Mouse (Mus musculus) kidney, postnatal 36 days (tissue): ENCODE data around the gene Hist3h2a.
A peak's percentile ranks its signal among the peaks of the same experiment; 100 is the strongest.

Experiments
- DNase-seq, 2 experiments: peaks; one replicate each; pipeline ENCODE4 v3.0.0; 2021 to 2022; ENCODE audit warnings: mixed read lengths in 2 of 2

Hist3h2a gene

GRCm38 (mm10) chr11:58954420-58955142, at the start of gene Hist3h2a, which contains the start of gene Trim17:
Hist3h2a (plus strand) TSS chr11:58954685.
Trim17 (plus strand) TSS chr11:58954685.
- DNase-seq, result peak; percentile 88 to 97

GRCm38 (mm10) chr11:58904838-58905237, 49.6 kb upstream of the Hist3h2a start:
- peak; percentile 19 to 27 for DNase-seq

DNA sequence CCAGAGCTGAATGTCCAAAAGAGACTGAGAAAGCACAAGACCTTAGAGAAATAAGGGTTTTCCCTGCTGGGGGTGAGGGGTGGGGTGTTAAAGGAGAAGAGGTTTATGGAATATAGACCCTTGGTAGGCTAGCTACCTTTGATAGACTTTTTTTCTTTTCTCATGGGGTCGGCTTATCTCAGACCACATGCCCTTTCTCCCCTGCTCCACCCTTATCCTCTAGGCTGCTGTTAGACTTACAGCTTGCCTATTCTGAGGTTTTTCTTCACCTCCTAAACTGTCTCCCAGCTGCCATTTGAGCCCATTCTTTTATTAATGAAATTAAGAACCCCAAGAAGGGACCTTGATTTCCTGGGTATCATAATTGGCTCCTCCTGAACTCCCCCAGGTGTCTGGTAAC, 40.7 kb upstream of the Hist3h2a start:
- no peak for DNase-seq

DNA sequence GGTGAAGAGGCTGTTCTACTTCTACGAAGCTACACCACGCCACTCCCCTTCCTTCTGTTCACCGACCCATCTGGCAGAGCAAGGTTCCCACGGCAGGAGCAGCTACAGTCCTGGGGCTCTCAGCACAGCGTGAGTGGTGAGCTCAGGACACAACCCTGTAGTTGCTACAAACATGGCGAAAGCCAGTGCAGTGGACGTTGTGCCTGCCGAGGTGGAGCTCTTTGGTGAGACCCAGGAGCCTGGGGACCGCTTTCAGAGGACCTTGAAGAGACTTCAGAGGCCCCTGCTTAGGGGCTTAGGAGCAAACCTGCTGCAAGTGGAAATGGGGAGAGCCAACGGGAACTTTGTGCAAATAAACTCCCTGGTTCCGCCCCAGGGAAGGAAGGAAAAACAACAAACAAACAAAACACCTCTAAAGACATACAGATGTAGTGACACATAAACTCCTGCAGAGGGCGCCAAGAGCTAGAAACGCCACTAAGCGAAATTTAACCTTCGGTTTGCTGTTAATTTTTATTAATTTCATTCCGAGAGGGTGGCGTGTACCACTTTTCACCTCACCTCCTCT, 39.9 kb upstream of the Hist3h2a start:
- DNase-seq, result peak; percentile 35 to 62

DNA sequence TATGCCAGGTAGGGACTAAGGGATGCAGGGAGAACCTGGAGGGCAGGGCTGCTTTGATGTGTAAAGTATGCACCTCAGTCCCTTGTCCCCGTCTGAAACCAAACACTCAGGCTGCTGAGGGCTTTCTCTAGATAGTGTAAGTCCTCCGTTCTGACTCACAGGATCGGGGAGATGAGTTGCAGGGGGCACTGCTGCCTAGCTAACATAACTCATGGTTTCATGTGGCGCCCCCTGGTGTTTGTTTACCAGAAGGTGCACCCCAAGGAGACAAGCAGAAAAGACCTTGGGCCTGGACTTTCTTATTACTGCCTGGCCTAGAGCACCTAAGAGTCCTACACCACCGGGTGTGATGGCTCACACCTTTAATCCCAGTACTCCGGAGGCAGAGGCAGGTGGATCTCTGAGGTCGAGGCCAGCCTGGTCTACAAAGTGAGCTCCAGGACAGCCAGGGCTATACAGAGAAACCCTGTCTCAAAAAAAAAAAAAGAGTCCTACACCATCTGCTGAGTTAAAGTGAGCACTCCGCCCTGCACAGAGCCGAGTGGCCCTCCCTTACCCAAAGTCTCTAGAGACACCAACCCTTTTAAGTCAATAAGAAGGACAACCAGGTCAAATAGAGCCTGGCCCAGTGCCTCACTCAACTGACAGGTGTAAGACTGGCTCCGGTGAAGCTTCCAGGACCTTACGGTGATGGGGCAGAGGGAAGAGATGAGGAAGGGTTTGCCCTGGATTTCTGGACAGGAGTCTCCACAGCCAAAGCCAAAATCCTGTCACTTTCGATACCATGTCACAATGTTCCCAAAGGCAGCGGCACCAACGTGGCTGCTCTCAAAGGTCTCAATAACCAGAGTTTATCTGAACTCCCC, 37.4 kb upstream of the Hist3h2a start:
- DNase-seq, result peak; percentile 39 to 75

GRCm38 (mm10) chr11:58917745-58918366, 36.6 kb upstream of the Hist3h2a start, which contains the start of gene Btnl10:
Btnl10 (plus strand) TSS chr11:58917908.
- DNase-seq, result no peak

DNA sequence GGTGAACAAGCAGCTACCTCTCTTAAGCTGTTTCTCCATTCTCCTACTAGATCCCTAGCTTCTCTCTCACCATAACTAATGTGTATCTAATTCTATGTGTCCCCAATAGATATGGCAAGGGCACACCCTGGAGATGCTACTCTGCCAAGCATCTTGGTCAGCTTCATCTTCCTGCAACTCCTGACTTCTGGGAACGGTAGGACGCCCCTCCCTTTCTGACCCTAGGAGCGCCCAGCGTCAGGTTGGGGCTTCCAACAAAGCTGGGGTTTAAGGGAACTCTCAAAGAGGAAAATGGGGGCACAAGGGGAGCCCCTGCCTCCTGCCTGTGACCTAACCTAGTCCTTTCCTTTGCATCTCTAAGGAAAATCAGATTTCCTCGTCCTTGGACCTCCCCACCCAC, 35.7 kb upstream of the Hist3h2a start:
- no peak for DNase-seq

- DNase-seq, result no peak
Measured at GRCm38 (mm10) chr11:58922420-58922819, 32.1 kb upstream of the Hist3h2a start.

DNA sequence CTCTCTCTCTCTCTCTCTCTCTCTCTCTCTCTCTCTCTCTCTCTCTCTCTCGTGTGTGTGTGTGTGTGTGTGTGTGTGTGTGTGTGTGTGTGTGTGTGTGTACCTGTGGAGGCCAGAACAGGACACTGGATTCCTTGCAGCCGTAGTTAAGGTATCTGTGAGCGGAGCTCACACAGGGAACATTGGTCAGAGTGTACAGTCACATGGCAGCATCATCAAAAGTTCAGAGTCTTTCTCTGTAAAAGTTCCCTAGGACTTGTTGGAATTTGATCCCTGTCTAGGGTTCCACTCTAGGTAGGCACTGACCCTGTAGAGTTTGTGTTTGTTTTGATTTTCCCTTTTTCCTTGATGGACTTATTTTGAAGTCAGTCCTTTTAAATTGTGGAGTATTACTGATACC, 27.8 kb upstream of the Hist3h2a start:
- DNase-seq, result peak; percentile 62 to 74

GRCm38 (mm10) chr11:58927053-58927452, 27.4 kb upstream of the Hist3h2a start:
- DNase-seq, result no peak

GRCm38 (mm10) chr11:58927790-58928651, 26.5 kb upstream of the Hist3h2a start:
- peak; percentile 61 to 75 for DNase-seq

GRCm38 (mm10) chr11:58929055-58929454, 25.4 kb upstream of the Hist3h2a start:
- no peak for DNase-seq

GRCm38 (mm10) chr11:58929641-58930040, 24.8 kb upstream of the Hist3h2a start:
- peak; percentile 60 to 68 for DNase-seq

DNA sequence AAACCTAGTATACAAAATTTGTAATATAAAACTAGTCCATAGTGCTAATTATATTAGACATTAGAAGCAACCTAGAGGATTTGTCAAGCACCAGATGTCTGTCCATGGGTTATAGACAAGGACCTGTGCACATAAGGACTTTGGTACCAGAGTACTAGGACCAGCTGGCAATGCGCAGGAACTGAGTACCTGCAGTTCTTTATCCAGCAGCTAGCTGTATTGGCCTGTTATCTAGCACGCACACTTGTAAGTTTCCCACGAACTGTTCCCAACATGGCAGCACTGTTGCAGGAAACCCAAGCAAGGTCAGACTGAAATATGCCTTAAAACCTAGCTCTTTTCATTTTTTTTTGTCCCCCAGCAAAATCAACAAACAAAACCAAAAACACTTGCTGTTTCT, 24.2 kb upstream of the Hist3h2a start:
- no peak for DNase-seq

DNA sequence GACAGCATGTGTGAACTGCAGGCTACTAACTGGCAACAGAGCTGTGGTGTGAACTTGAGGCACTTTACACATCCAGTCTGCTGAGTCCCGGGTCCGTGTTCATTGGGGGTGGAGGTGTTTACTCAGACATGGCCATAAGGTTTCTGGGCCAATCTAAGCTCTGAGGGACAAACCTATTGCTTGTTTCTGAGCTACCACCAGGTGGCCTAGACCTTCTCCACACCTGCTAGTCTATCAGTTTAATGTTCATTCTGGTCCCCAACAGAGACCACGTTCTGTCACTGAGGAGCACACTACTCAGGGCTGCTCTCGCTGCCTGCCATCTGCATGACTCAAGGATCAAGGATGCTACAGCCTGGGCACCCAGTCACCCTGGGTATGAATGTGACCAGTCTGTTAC, 22.9 kb upstream of the Hist3h2a start:
- DNase-seq, result peak in 1 of 2 experiments; percentile 32

- peak in 1 of 2 experiments; percentile 33 for DNase-seq
Measured at GRCm38 (mm10) chr11:58937909-58938308, 16.6 kb upstream of the Hist3h2a start.

- DNase-seq, result peak; percentile 95 to 96
Measured at GRCm38 (mm10) chr11:58938322-58939087, 16.0 kb upstream of the Hist3h2a start, which contains the start of gene Rnf187. Rnf187 (minus strand) TSS chr11:58938916.

DNA sequence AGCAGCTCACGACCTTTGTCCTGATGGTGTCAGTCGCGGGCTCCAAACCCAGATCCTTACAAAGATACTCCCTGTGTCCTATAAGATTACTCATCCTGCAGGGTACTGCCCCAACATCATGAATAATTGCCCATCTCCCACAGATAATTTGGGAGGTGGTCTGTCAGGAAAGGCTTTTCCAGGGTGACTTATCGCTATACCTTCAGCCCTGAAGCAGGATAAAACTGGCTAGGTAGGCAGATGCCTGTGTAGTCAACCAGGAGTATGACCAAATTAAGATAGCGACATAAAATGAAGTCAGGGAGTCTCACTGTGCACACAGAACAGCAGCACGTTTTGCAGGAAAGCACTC, 15.4 kb upstream of the Hist3h2a start:
- no peak for DNase-seq

DNA sequence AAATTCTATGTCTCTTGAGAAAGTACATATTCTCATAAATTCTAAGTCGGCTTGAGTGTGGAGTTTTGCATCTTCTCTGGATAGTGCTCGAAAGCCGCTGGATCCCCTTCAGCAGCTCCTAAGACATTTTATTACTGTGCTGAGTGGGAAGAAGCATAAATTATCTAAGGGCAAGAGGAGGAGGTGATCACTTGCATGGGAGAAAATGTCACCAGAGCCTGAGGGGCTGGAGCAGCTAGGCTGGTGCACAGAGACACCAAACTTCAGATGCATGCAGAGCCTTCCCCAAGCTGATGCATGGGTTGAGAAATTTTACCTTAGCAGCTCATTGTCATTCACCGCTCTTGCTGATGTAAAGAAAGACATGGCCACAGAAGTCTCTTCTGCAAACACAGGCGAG, 10.3 kb upstream of the Hist3h2a start:
- no peak for DNase-seq

DNA sequence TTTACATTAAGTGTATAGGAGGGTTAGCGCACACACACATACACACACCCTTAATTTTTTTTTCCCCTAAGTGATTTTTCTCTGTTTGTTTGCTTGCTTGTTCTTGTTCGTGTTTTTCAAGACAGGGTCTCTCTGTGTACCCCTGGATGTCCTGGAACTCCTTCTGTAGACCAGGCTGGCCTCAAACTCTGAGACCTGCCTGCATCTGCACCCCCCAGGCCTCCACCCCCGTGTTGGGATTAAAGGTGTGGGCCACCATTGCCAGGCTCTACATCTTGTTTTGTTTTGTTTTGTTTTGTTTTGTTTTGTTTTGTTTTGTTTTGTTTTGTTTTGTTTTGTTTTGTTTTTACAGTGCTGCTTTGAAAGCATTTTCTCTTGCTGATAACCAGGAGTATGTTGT, 7.2 kb upstream of the Hist3h2a start:
- DNase-seq, result no peak
